Mouse (Mus musculus): Measurements from ENCODE around the gene Actn2. TPM values are rescaled to one million over a fixed set of nuclear protein-coding genes. Genes with fewer than 3 reads are reported as not detected.

Gene Actn2
- total and polyA plus RNA-seq, 2 experiments from 2014 or later = 3.9 to 6.0 TPM

DNA sequence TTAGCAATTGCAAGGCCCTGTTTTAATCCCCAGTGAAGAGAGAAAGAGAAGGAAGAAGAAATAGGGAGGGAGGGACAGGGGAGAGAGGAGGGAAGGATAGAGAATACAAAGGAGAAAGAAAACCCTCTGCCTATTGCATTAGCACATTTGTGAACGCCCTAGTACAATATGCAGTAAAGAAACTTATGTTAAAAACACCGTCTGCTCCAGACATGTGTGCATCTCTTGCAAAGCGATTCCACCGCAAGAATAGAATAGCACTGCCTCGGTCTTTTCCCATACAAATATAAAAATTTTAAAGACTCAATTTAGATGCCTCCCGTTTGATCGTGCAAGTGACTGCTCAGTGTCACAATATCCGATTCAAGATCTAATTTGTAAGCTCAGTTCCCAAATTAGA, 32.1 kb downstream of the Actn2 start:
- H3K4me2 ChIP-seq (ENCODE audit: low read depth) = no peak overlapping the region
- no peak overlapping the region for H3K4me3 ChIP-seq (ENCODE audit: low read depth, low read length)
- no peaks in the 10 kb centered on the region for H3K9me3 ChIP-seq (ENCODE audit: low read length)
- no peaks in the 10 kb centered on the region for H3K27me3 ChIP-seq (ENCODE audit: insufficient read depth, low read length)
- H3K4me1 ChIP-seq (ENCODE audit: insufficient read depth) = no peaks in the 10 kb centered on the region
- DNase-seq (peak; percentile 45), ATAC-seq (peak; percentile 63)
- H3K27ac ChIP-seq (ENCODE audit: low read depth, low read length) = peak overlapping the region; percentile 10; the same call in 1 of the 2 replicates
- TF ChIP-seq CTCF (IDR thresholded peaks at IDR 0.05; ENCODE audit: low read depth) = no peak
- 61% methylated on average over 8 of the region's 8 CpGs for WGBS
- no peak overlapping the region for H3K9ac ChIP-seq
- H3K36me3 ChIP-seq (ENCODE audit: insufficient read depth) = no peaks in the 10 kb centered on the region

- no peak for ATAC-seq
- H3K9me3 ChIP-seq (ENCODE audit: low read length) = no peaks in the 10 kb centered on the region
- TF ChIP-seq CTCF (IDR thresholded peaks at IDR 0.05; ENCODE audit: low read depth) = no peak
- 86% methylated on average over 4 of the region's 4 CpGs for WGBS
- no peaks in the 10 kb centered on the region for H3K27me3 ChIP-seq (ENCODE audit: insufficient read depth, low read length)
- H3K4me1 ChIP-seq (ENCODE audit: insufficient read depth) = no peaks in the 10 kb centered on the region
- no peak for DNase-seq
- no peak overlapping the region for H3K4me3 ChIP-seq (ENCODE audit: low read depth, low read length)
- H3K4me2 ChIP-seq (ENCODE audit: low read depth) = no peak overlapping the region
- H3K27ac ChIP-seq (ENCODE audit: low read depth, low read length) = no peak overlapping the region
- H3K36me3 ChIP-seq (ENCODE audit: insufficient read depth) = no peaks in the 10 kb centered on the region
- no peak overlapping the region for H3K9ac ChIP-seq
Measured at GRCm38 (mm10) chr13:12307286-12307685, 33.3 kb downstream of the Actn2 start.

DNA sequence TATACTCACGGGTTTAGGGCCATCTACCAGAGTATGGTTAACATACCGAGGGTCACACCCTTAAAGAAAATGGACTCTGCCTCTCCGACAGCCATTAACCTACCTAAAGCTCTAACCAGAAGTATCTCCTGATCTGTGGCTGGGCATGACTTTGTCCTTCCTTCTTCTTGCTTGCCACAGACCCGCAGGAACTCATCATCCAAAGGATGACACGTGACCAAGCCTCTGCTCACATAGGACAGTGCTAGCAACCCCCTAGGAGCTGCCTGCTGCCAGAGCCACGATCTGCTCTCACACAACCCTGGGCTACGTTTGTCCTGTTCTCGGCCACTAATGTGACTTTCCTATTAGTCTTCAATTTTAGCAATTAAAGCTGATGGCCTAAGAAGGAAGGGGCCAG, 35.0 kb downstream of the Actn2 start:
- 88% methylated on average over 8 of the region's 8 CpGs for WGBS
- no peak overlapping the region for H3K27ac ChIP-seq (ENCODE audit: low read depth, low read length)
- no peak overlapping the region for H3K9ac ChIP-seq
- no peaks in the 10 kb centered on the region for H3K27me3 ChIP-seq (ENCODE audit: insufficient read depth, low read length)
- H3K4me2 ChIP-seq (ENCODE audit: low read depth) = no peak overlapping the region
- no peaks in the 10 kb centered on the region for H3K4me1 ChIP-seq (ENCODE audit: insufficient read depth)
- no peak overlapping the region for H3K4me3 ChIP-seq (ENCODE audit: low read depth, low read length)
- ATAC-seq = no peak
- H3K9me3 ChIP-seq (ENCODE audit: low read length) = no peaks in the 10 kb centered on the region
- no peak for TF ChIP-seq CTCF (IDR thresholded peaks at IDR 0.05; ENCODE audit: low read depth)
- no peaks in the 10 kb centered on the region for H3K36me3 ChIP-seq (ENCODE audit: insufficient read depth)
- no peak for DNase-seq

DNA sequence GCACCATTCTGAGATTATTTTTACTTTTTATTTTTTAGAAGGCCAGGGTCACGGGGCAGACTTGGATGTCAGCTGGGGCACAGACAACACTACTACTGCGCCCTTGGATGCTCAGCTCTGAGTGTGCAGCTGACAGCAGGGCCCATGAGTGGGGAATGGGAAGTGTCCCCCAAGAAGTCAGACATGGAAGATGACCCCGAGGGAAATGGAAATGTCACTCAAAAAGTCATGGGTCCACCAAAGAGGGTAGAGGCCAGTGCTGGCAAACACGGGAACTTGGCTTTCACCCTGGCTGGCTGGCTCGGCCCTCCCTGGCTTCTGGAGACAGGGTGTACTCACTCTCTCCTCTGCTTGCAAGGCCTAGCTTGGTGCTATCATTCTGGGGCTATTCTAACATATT, 35.6 kb downstream of the Actn2 start:
- ATAC-seq = no peak
- no peak for DNase-seq

DNA sequence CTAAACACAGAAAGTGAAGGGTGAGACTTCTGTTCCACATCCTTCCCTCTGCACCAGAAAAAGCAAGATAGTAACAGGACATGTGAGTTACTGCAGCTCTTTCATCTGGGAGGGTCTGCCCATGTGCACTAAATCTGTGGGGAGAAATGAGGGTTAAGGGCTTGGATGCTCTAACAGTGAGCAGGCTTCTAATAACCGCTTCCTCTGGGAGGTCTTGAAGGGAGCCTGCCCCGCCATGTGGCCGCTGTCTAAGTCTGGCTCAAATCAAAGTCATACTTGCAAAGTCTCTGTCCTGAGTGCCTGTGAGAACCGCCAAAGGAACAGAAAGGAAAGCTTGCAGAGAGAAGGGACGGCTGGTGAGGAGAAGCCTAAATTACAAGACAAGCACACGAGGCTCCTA, 42.8 kb downstream of the Actn2 start:
- no peaks in the 10 kb centered on the region for H3K27me3 ChIP-seq (ENCODE audit: insufficient read depth, low read length)
- DNase-seq (no peak), ATAC-seq (no peak)
- no peaks in the 10 kb centered on the region for H3K9me3 ChIP-seq (ENCODE audit: low read length)
- no peaks in the 10 kb centered on the region for H3K36me3 ChIP-seq (ENCODE audit: insufficient read depth)
- H3K27ac ChIP-seq (ENCODE audit: low read depth, low read length) = no peak overlapping the region
- WGBS = 90% methylated on average over 6 of the region's 6 CpGs
- H3K9ac ChIP-seq = no peak overlapping the region
- H3K4me2 ChIP-seq (ENCODE audit: low read depth) = no peak overlapping the region
- H3K4me3 ChIP-seq (ENCODE audit: low read depth, low read length) = no peak overlapping the region
- no peak for TF ChIP-seq CTCF (IDR thresholded peaks at IDR 0.05; ENCODE audit: low read depth)
- H3K4me1 ChIP-seq (ENCODE audit: insufficient read depth) = no peaks in the 10 kb centered on the region

More for the DNA sequence above, 35.6 kb downstream of the Actn2 start:
- Histone ChIP-seq H3K27ac (ENCODE audit: low read depth, low read length) (no peak overlapping the region), H3K27me3 (ENCODE audit: insufficient read depth, low read length) (no peaks in the 10 kb centered on the region), H3K4me2 (ENCODE audit: low read depth) (no peak overlapping the region), H3K9ac (no peak overlapping the region), H3K36me3 (ENCODE audit: insufficient read depth) (no peaks in the 10 kb centered on the region), H3K9me3 (ENCODE audit: low read length) (no peaks in the 10 kb centered on the region), H3K4me3 (ENCODE audit: low read depth, low read length) (no peak overlapping the region), H3K4me1 (ENCODE audit: insufficient read depth) (no peaks in the 10 kb centered on the region)
- WGBS = 95% methylated on average over 5 of the region's 5 CpGs
- TF ChIP-seq CTCF (IDR thresholded peaks at IDR 0.05; ENCODE audit: low read depth) = no peak

DNA sequence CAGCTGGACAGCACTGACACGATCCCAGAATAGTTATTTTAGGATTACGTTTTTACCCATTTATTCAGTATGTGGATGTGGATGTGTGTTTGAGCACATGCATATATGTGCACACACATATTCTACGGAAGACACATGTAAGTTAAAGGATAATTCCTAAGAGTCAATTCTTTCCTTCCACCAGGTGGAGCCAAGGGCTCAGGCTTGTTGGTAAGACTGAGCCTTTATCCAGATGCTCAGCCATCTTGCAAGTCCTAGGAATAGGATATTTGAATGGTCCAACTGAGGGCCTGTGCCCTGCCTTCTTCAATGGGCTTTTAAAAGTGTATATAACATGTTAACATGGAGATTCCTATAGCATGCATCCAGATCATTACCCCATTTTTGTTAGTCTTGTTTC, 43.9 kb downstream of the Actn2 start:
- DNase-seq (peak; percentile 61), ATAC-seq (peak; percentile 83)
- H3K4me2 ChIP-seq (ENCODE audit: low read depth) = no peak overlapping the region
- no peaks in the 10 kb centered on the region for H3K36me3 ChIP-seq (ENCODE audit: insufficient read depth)
- no peaks in the 10 kb centered on the region for H3K4me1 ChIP-seq (ENCODE audit: insufficient read depth)
- no peak overlapping the region for H3K4me3 ChIP-seq (ENCODE audit: low read depth, low read length)
- no peak overlapping the region for H3K27ac ChIP-seq (ENCODE audit: low read depth, low read length)
- WGBS = 86% methylated on average over 3 of the region's 3 CpGs
- no peak overlapping the region for H3K9ac ChIP-seq
- H3K9me3 ChIP-seq (ENCODE audit: low read length) = no peaks in the 10 kb centered on the region
- no peaks in the 10 kb centered on the region for H3K27me3 ChIP-seq (ENCODE audit: insufficient read depth, low read length)
- peak; percentile 77 for TF ChIP-seq CTCF (IDR thresholded peaks at IDR 0.05; ENCODE audit: low read depth)

DNA sequence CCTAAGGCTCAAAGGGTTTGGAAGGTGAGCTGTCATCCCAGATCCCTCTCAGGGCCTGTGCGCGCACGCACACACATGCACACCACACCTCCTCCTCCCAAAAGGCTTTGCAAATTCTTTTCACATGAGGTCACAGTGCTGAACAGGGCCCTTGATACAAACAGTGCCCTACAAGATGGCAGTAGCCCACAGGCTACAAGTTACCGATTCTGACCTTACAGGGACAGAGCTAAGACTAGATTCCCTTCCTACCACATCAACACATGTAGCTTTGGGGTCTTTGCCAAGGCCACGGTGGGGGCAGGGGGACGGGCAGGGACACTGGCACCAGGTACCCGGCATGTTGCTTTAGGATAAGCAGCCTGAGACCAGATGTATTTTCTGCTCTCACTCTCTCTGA, 46.8 kb downstream of the Actn2 start:
- H3K27me3 ChIP-seq (ENCODE audit: insufficient read depth, low read length) = no peaks in the 10 kb centered on the region
- WGBS = 84% methylated on average over 7 of the region's 7 CpGs
- no peak overlapping the region for H3K9ac ChIP-seq
- no peak for ATAC-seq
- DNase-seq = no peak
- H3K4me2 ChIP-seq (ENCODE audit: low read depth) = no peak overlapping the region
- no peak overlapping the region for H3K4me3 ChIP-seq (ENCODE audit: low read depth, low read length)
- no peaks in the 10 kb centered on the region for H3K4me1 ChIP-seq (ENCODE audit: insufficient read depth)
- no peaks in the 10 kb centered on the region for H3K9me3 ChIP-seq (ENCODE audit: low read length)
- no peak for TF ChIP-seq CTCF (IDR thresholded peaks at IDR 0.05; ENCODE audit: low read depth)
- peaks cover 6% of the 10 kb centered on the region for H3K36me3 ChIP-seq (ENCODE audit: insufficient read depth)
- no peak overlapping the region for H3K27ac ChIP-seq (ENCODE audit: low read depth, low read length)

DNA sequence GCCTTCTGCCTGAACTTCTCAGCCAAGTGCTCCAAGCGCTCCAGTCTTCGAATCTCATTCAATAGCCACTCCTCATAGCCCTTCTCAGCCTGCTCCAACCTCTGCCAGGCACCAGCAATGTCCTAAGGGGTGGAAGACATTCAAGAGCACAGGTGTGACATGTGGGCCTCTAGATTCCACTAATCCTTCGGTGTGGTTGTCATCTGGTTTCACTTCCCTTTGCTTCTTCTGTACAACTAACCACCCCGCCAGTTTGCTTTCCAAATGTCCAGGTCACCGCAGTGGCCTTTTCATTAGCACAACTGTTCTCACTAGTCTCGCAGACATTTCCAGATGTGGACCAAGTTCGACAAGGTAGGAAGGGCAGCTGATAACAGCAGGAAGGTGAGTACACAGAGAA, 49.9 kb downstream of the Actn2 start:
- Histone ChIP-seq H3K27me3 (ENCODE audit: insufficient read depth, low read length) (no peaks in the 10 kb centered on the region), H3K36me3 (ENCODE audit: insufficient read depth) (peaks cover 6% of the 10 kb centered on the region), H3K4me3 (ENCODE audit: low read depth, low read length) (no peak overlapping the region), H3K9me3 (ENCODE audit: low read length) (no peaks in the 10 kb centered on the region), H3K4me2 (ENCODE audit: low read depth) (no peak overlapping the region), H3K9ac (no peak overlapping the region), H3K4me1 (ENCODE audit: insufficient read depth) (no peaks in the 10 kb centered on the region), H3K27ac (ENCODE audit: low read depth, low read length) (no peak overlapping the region)
- DNase-seq (no peak), ATAC-seq (no peak)
- WGBS = 90% methylated on average over 7 of the region's 7 CpGs
- no peak for TF ChIP-seq CTCF (IDR thresholded peaks at IDR 0.05; ENCODE audit: low read depth)
